ENCODE assay signal across 9 mouse cellular contexts in the genomic region with DNA sequence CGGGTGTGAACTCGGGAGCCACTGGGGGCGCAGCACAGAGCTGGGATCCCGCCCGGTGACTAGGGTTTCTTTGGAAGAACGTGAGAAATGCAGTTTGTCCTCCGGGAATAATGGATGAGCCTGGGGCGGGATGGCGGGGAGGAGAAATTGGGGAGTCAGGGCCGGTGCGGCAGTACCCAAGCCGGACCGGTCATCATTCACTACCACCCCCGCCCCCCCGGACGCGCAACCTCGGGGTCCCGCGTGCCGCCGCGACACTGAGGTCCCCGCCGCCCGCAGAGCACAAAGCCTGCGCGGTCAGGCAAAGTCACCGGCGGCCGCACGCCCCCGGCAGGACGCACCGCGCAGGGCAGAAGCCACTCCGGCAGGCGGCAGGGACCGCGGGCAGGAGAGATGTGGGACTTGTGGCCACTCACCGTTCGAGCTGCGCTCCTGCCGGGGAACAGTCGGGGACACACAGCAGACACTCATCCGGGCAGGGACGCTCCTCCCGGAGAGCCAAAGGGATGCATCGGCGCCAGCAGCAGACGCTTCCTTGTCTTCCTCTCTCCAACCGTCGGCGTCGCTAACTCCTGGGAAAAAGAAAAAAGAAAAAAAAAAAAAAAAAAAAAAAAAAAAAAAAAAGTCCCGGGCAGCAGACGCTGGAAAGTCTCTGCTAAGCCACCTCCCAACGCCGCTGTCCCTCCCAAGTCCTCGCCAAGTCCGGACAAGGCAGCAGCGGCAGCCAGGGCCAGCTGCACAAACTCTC. TPM values are rescaled to one million over a fixed set of nuclear protein-coding genes. Genes with fewer than 3 reads are reported as not detected.
DNase-seq lines count a peak whose midpoint lies in the region; ATAC-seq and TF ChIP-seq lines count a peak whose summit lies in the region.
"Had no signal": no experiment of that assay in that cellular context is flagged by ENCODE, and none has a peak within 500 bp of the region (broad histone marks: within the 10 kb centered on the region; RNA-seq: fewer than 3 reads in every experiment).

No protein-coding gene starts in this region.

- ATAC-seq in embryonic facial prominence, embryonic 11.5 days (replicated peaks; ENCODE audit: insufficient number of reproducible peaks, low FRiP score, low TSS enrichment, low read depth): peak; percentile 89
- peak; percentile 79 for ATAC-seq in limb, embryonic 11.5 days (ENCODE audit: insufficient number of reproducible peaks, low FRiP score, low TSS enrichment, low read depth)
- peak; percentile 89 for ATAC-seq in midbrain, embryonic 13.5 days
- ATAC-seq in stomach, embryonic 14.5 days (ENCODE audit: insufficient number of reproducible peaks, insufficient read depth, low FRiP score, low read depth): peak; percentile 84

- no peaks in the 10 kb centered on the region for H3K9me3 ChIP-seq in embryonic facial prominence, embryonic 11.5 days (replicated peaks; ENCODE audit: control insufficient read depth, low read length)
- no peaks in the 10 kb centered on the region for H3K9me3 ChIP-seq in limb, embryonic 11.5 days (ENCODE audit: control insufficient read depth, low read length)
- H3K9me3 ChIP-seq in midbrain, embryonic 13.5 days: no peaks in the 10 kb centered on the region
- no peaks in the 10 kb centered on the region for H3K9me3 ChIP-seq in stomach, embryonic 14.5 days (ENCODE audit: control insufficient read depth, low read depth, low read length)

- TF ChIP-seq POLR2A in heart, adult 2 months (IDR thresholded peaks at IDR 0.05; ENCODE audit: insufficient read depth, low read depth, low read length): peak; percentile 73; the same call in 1 of the 2 replicates

- peak; percentile 63 for TF ChIP-seq CTCF in heart, adult 2 months (IDR thresholded peaks at IDR 0.05)

- H3K27me3 ChIP-seq in embryonic facial prominence, embryonic 11.5 days (ENCODE audit: control insufficient read depth, insufficient read depth, low read length): no peaks in the 10 kb centered on the region
- no peaks in the 10 kb centered on the region for H3K27me3 ChIP-seq in heart, adult 2 months (ENCODE audit: control insufficient read depth, insufficient read depth, low read length)
- H3K27me3 ChIP-seq in limb, embryonic 11.5 days (ENCODE audit: control insufficient read depth, insufficient read depth, low read length): no peaks in the 10 kb centered on the region
- H3K27me3 ChIP-seq in midbrain, embryonic 13.5 days: 0 out of 2 replicates have a peak, but pooled peaks cover 4% of the 10 kb centered on the region
- no peaks in the 10 kb centered on the region for H3K27me3 ChIP-seq in stomach, embryonic 14.5 days (ENCODE audit: control insufficient read depth, insufficient read depth, low read length)

- peak; percentile 3 for DNase-seq in thymus, postnatal 14 days
- no peak for DNase-seq in thymus, postnatal 25 days
- peak; percentile 82 for DNase-seq in embryonic facial prominence, embryonic 11.5 days (ENCODE audit: low spot score)
- DNase-seq in heart, adult 2 months: peak; percentile 87 to 91
- peak; percentile 76 to 80 for DNase-seq in kidney, adult 8-10 months
- peak; percentile 86 for DNase-seq in limb, embryonic 11.5 days (ENCODE audit: low spot score)

- intact Hi-C loops in heart, adult 2 months (cut with DNase I): loop anchor here (1.0 to 5.0 kb wide), 2 partner anchors 56 to 96 kb away; a partner anchor contains a TSS

- H3K4me2 ChIP-seq in embryonic facial prominence, embryonic 11.5 days (ENCODE audit: low read depth, low read length): peak overlapping the region; percentile 80
- peak overlapping the region; percentile 58 for H3K4me2 ChIP-seq in limb, embryonic 11.5 days (ENCODE audit: low read depth, severe bottlenecking)
- peak overlapping the region; percentile 70 for H3K4me2 ChIP-seq in midbrain, embryonic 13.5 days (replicated peaks)
- H3K4me2 ChIP-seq in stomach, embryonic 14.5 days (replicated peaks; ENCODE audit: low read depth, low read length): peak overlapping the region; percentile 70

- whole genome bisulfite sequencing in embryonic facial prominence, embryonic 11.5 days: under 1% methylated on average over 58 of the region's 62 CpGs
- WGBS in heart, adult 2 months: under 1% methylated on average over 62 of the region's 62 CpGs
- WGBS in limb, embryonic 11.5 days: under 1% methylated on average over 51 of the region's 62 CpGs
- under 1% methylated on average over 44 of the region's 62 CpGs for WGBS in midbrain, embryonic 13.5 days
- WGBS in stomach, embryonic 14.5 days: under 1% methylated on average over 60 of the region's 62 CpGs

- H3K79me2 ChIP-seq in heart, adult 2 months (replicated peaks; ENCODE audit: control insufficient read depth, insufficient read depth, low read length): no peaks in the 10 kb centered on the region; the same call in 1 of the 2 replicates

- H3K9ac ChIP-seq in embryonic facial prominence, embryonic 11.5 days (replicated peaks; ENCODE audit: low read length): peak overlapping the region; percentile 89
- peak overlapping the region; percentile 96 for H3K9ac ChIP-seq in heart, adult 2 months (ENCODE audit: low read depth, low read length)
- H3K9ac ChIP-seq in limb, embryonic 11.5 days (ENCODE audit: low read length): peak overlapping the region; percentile 86
- peak overlapping the region; percentile 83 for H3K9ac ChIP-seq in midbrain, embryonic 13.5 days (replicated peaks)
- peak overlapping the region; percentile 76 for H3K9ac ChIP-seq in stomach, embryonic 14.5 days (replicated peaks; ENCODE audit: low read depth, low read length)

- no peaks in the 10 kb centered on the region for H3K4me1 ChIP-seq in embryonic facial prominence, embryonic 11.5 days (ENCODE audit: control insufficient read depth, insufficient read depth, low read length)
- H3K4me1 ChIP-seq in heart, adult 2 months (ENCODE audit: control insufficient read depth, insufficient read depth, low read length): peaks cover 5% of the 10 kb centered on the region; the same call in 1 of the 2 replicates
- H3K4me1 ChIP-seq in limb, embryonic 11.5 days (ENCODE audit: control insufficient read depth, insufficient read depth, low read length): no peaks in the 10 kb centered on the region
- peaks cover 16% of the 10 kb centered on the region for H3K4me1 ChIP-seq in midbrain, embryonic 13.5 days (replicated peaks)
- H3K4me1 ChIP-seq in stomach, embryonic 14.5 days (ENCODE audit: control insufficient read depth, insufficient read depth, low read length): peaks cover 3% of the 10 kb centered on the region; the same call in 1 of the 2 replicates

- TF ChIP-seq EP300 in heart, adult 2 months (IDR thresholded peaks at IDR 0.05; ENCODE audit: insufficient read depth, low read depth, low read length): 0 out of 2 replicates have a peak, but pooled peaks have one; percentile 53

- H3K4me3 ChIP-seq in embryonic facial prominence, embryonic 11.5 days (ENCODE audit: low read depth, low read length): peak overlapping the region; percentile 68
- H3K4me3 ChIP-seq in heart, adult 2 months: peak overlapping the region; percentile 88
- H3K4me3 ChIP-seq in limb, embryonic 11.5 days (ENCODE audit: low read depth, low read length): peak overlapping the region; percentile 76
- H3K4me3 ChIP-seq in midbrain, embryonic 13.5 days (replicated peaks): peak overlapping the region; percentile 81
- H3K4me3 ChIP-seq in stomach, embryonic 14.5 days (ENCODE audit: low read depth, low read length): peak overlapping the region; percentile 88

- no peaks in the 10 kb centered on the region for H3K36me3 ChIP-seq in embryonic facial prominence, embryonic 11.5 days (replicated peaks; ENCODE audit: control insufficient read depth, insufficient read depth, low read depth, low read length)
- no peaks in the 10 kb centered on the region; the same call in 1 of the 2 replicates for H3K36me3 ChIP-seq in heart, adult 2 months (ENCODE audit: control insufficient read depth, insufficient read depth, low read length)
- H3K36me3 ChIP-seq in limb, embryonic 11.5 days (ENCODE audit: control insufficient read depth, insufficient read depth, low read length): no peaks in the 10 kb centered on the region
- H3K36me3 ChIP-seq in midbrain, embryonic 13.5 days: peaks cover 10% of the 10 kb centered on the region; the same call in 1 of the 2 replicates
- peaks cover 3% of the 10 kb centered on the region; the same call in 1 of the 2 replicates for H3K36me3 ChIP-seq in stomach, embryonic 14.5 days (ENCODE audit: control insufficient read depth, insufficient read depth, low read length)

- peak overlapping the region; percentile 72 for H3K27ac ChIP-seq in embryonic facial prominence, embryonic 11.5 days (replicated peaks; ENCODE audit: low read depth, low read length)
- peak overlapping the region; percentile 91 for H3K27ac ChIP-seq in heart, adult 2 months
- peak overlapping the region; percentile 65; the same call in 1 of the 2 replicates for H3K27ac ChIP-seq in limb, embryonic 11.5 days (replicated peaks; ENCODE audit: low read depth, low read length)
- peak overlapping the region; percentile 91 for H3K27ac ChIP-seq in midbrain, embryonic 13.5 days
- peak overlapping the region; percentile 94 for H3K27ac ChIP-seq in stomach, embryonic 14.5 days (ENCODE audit: low read length)

RNA-seq across cellular contexts. Expression of a gene that starts 0.5 kb away (rescaled TPM):
- polyA plus RNA-seq in embryonic facial prominence, embryonic 11.5 days (2014; fragmentation: Nextera tagmentation; extraction: Ambion mirVana): 62.1 and 63.9 TPM in 2 replicates
- 10 to 100 TPM; 65.3 to 79.0 TPM for total RNA-seq in heart, adult 2 months (2021)
- polyA plus RNA-seq in heart, adult 2 months (2012; rRNA removed): 18.6 and 38.2 TPM in 2 replicates
- polyA plus RNA-seq in limb, embryonic 11.5 days (2014; fragmentation: Nextera tagmentation; extraction: Ambion mirVana): 44.4 and 47.7 TPM in 2 replicates
- polyA plus RNA-seq in midbrain, embryonic 13.5 days (2015; fragmentation: Nextera tagmentation; extraction: Ambion mirVana): 55.0 and 56.5 TPM in 2 replicates
- 88.3 and 89.5 TPM in 2 replicates for polyA plus RNA-seq in stomach, embryonic 14.5 days (2014; fragmentation: Nextera tagmentation; extraction: Ambion mirVana)
- total RNA-seq: MEL had no signal
